Mouse (Mus musculus) liver, adult 2 months (tissue): ENCODE measurements around the gene Zc3hav1l.

Experiments used
- CTCF ChIP-seq: fragments of 200-500 bp; IDR thresholded peaks from 2 replicates; pipeline ENCODE4 v1.5.1; 2011; ENCODE audit warnings: low read depth, low read length, control low read depth
- POLR2A ChIP-seq: fragments of 200-500 bp; IDR thresholded peaks from 2 replicates; pipeline ENCODE4 v1.6.1; 2011; ENCODE audit warnings: low read length, control low read depth; ENCODE audit not compliant: insufficient read depth; ENCODE audit errors: extremely low read depth

GRCm38 (mm10) chr6:38264466-38264865, 34.6 kb downstream of the Zc3hav1l start:
- TF ChIP-seq CTCF (no peak), POLR2A (no peak)
